Mouse (Mus musculus): ENCODE data around the gene Rundc3a.
"Not testable (repeated sequence)": the region's sequence is repeated elsewhere in the genome, so short reads cannot be mapped to it uniquely, and the experiment has no call there.

The Rundc3a gene

GRCm38 (mm10) chr11:102408344-102408876, 15.2 kb downstream of the Rundc3a start:
- DNase-seq (ENCODE audit: low spot score in 2 of 2), result peak; percentile 98 to 99

- DNase-seq (ENCODE audit: low spot score in 2 of 2), result no peak
These were observed 15.9 kb downstream of the Rundc3a start for GRCm38 (mm10) chr11:102408888-102409794.

- DNase-seq (ENCODE audit: low spot score in 2 of 2), result no peak
These were observed 16.7 kb downstream of the Rundc3a start for GRCm38 (mm10) chr11:102409795-102410330.

- DNase-seq (ENCODE audit: low spot score in 2 of 2), result not testable (repeated sequence)
These were observed 17.1 kb downstream of the Rundc3a start for GRCm38 (mm10) chr11:102410345-102410744.

- DNase-seq (ENCODE audit: low spot score in 2 of 2), result no peak
These were observed 17.9 kb downstream of the Rundc3a start for GRCm38 (mm10) chr11:102411061-102411460.

- peak; percentile 89 to 92 for DNase-seq (ENCODE audit: low spot score in 2 of 2)
These were observed 18.5 kb downstream of the Rundc3a start for GRCm38 (mm10) chr11:102411704-102412103.

GRCm38 (mm10) chr11:102413059-102413458, 19.9 kb downstream of the Rundc3a start:
- DNase-seq (ENCODE audit: low spot score in 2 of 2), result no peak

GRCm38 (mm10) chr11:102415034-102415802, 22.0 kb downstream of the Rundc3a start:
- no peak for DNase-seq (ENCODE audit: low spot score in 2 of 2)

- DNase-seq (ENCODE audit: low spot score in 2 of 2), result no peak
These were observed 24.0 kb downstream of the Rundc3a start for GRCm38 (mm10) chr11:102417160-102417559.

GRCm38 (mm10) chr11:102418887-102419286, 25.7 kb downstream of the Rundc3a start:
- no peak for DNase-seq (ENCODE audit: low spot score in 2 of 2)

- DNase-seq (ENCODE audit: low spot score in 2 of 2), result no peak
These were observed 28.4 kb downstream of the Rundc3a start for GRCm38 (mm10) chr11:102421559-102421958.

GRCm38 (mm10) chr11:102424666-102425065, 31.5 kb downstream of the Rundc3a start:
- DNase-seq (ENCODE audit: low spot score in 2 of 2), result no peak

GRCm38 (mm10) chr11:102425555-102426316, 32.5 kb downstream of the Rundc3a start:
- DNase-seq (ENCODE audit: low spot score in 2 of 2), result no peak

GRCm38 (mm10) chr11:102428981-102429540, 35.9 kb downstream of the Rundc3a start:
- DNase-seq (ENCODE audit: low spot score in 2 of 2), result peak in 1 of 2 experiments; percentile 39

- DNase-seq (ENCODE audit: low spot score in 2 of 2), result no peak
These were observed 36.3 kb downstream of the Rundc3a start for GRCm38 (mm10) chr11:102429551-102429950.

- peak; percentile 94 to 97 for DNase-seq (ENCODE audit: low spot score in 2 of 2)
These were observed 37.2 kb downstream of the Rundc3a start, which contains the start of gene Grn for GRCm38 (mm10) chr11:102430121-102431017. Gene Grn (plus strand): TSS chr11:102430315.

- peak; percentile 87 to 90 for DNase-seq (ENCODE audit: low spot score in 2 of 2)
These were observed 37.9 kb downstream of the Rundc3a start for GRCm38 (mm10) chr11:102431018-102431645.

- DNase-seq (ENCODE audit: low spot score in 2 of 2), result no peak
These were observed 38.5 kb downstream of the Rundc3a start for GRCm38 (mm10) chr11:102431728-102432114.

- DNase-seq (ENCODE audit: low spot score in 2 of 2), result peak in 1 of 2 experiments; percentile 49
These were observed 39.1 kb downstream of the Rundc3a start for GRCm38 (mm10) chr11:102432115-102432843.
